Mouse (Mus musculus): ENCODE measurements around the gene Taf9b. TPM values are rescaled to one million over a fixed set of nuclear protein-coding genes. Genes with fewer than 3 reads are reported as not detected.

The Taf9b gene
- total RNA-seq, 2 experiments from 2014 or later = 8.7 to 9.5 TPM

Other genes with a start within 250 kb of the Taf9b start
- gene Magt1, start 209.3 kb downstream of the Taf9b start, total RNA-seq (2021) = 10 to 100 TPM; 28.6 to 31.1 TPM
- 100 to 1,000 TPM; 764 to 877 TPM for gene Cox7b, start 205.5 kb downstream of the Taf9b start, total RNA-seq (2021)
- gene Atp7a, start 193.9 kb downstream of the Taf9b start, total RNA-seq (2021) = 10 to 100 TPM; 16.2 to 18.2 TPM
- gene Tlr13, start 78.0 kb downstream of the Taf9b start, total RNA-seq (2021) = under 1 TPM; 0.70 to 0.82 TPM
- 1,000 to 10,000 TPM; 1,018 to 1,356 TPM for gene Pgk1, start 34.1 kb downstream of the Taf9b start, total RNA-seq (2021)
- 1 to 10 TPM in 1 of 2 experiments, not detected in 1; 1.4 TPM for gene Fnd3c2, start 34.2 kb upstream of the Taf9b start, total RNA-seq (2021)